In genomic region chr7:6157479-6157878, GRCm38 (mm10) we compare ENCODE assay signal across 29 mouse cellular contexts. TPM values are rescaled to one million over a fixed set of nuclear protein-coding genes. Genes with fewer than 3 reads are reported as not detected.
DNase-seq lines count a peak whose midpoint lies in the region; ATAC-seq and TF ChIP-seq lines count a peak whose summit lies in the region.
"Had no signal": no experiment of that assay in that cellular context is flagged by ENCODE, and none has a peak within 500 bp of the region (broad histone marks: within the 10 kb centered on the region; RNA-seq: fewer than 3 reads in every experiment).

No protein-coding gene starts in this region.

- in situ Hi-C loops in CH12.LX (cut with MboI; ENCODE audit: low pct_ligation_motif_present, low pct_unique_long_range_greater_than_20kb, low sequenced_read_pairs), result no loop called here

- H3K4me1 ChIP-seq in kidney, embryonic 16.5 days (ENCODE audit: insufficient read depth, low read length), result peaks cover 27% of the 10 kb centered on the region
- H3K4me1 ChIP-seq in CH12.LX (ENCODE audit: control insufficient read depth in 1 of 2, insufficient read depth in 2 of 2), result peaks cover 11 to 43% of the 10 kb centered on the region in 2 experiments
- peaks cover 13% of the 10 kb centered on the region; the same call in 1 of the 2 replicates for H3K4me1 ChIP-seq in intestine, embryonic 14.5 days (replicated peaks; ENCODE audit: control insufficient read depth, insufficient read depth, low read length)
- peaks cover 48% of the 10 kb centered on the region for H3K4me1 ChIP-seq in liver, embryonic 15.5 days (replicated peaks)
- H3K4me1 ChIP-seq in thymus, adult 2 months (replicated peaks; ENCODE audit: control insufficient read depth, insufficient read depth, low read length), result peaks cover 7% of the 10 kb centered on the region

- H3K27ac ChIP-seq in kidney, embryonic 16.5 days (ENCODE audit: low read length), result peak overlapping the region; percentile 96
- H3K27ac ChIP-seq in CH12.LX (ENCODE audit: insufficient read depth, low read depth), result no peak overlapping the region
- no peak overlapping the region for H3K27ac ChIP-seq in intestine, embryonic 14.5 days (ENCODE audit: low read depth)
- H3K27ac ChIP-seq in liver, embryonic 15.5 days (replicated peaks), result peak overlapping the region; percentile 91
- no peak overlapping the region for H3K27ac ChIP-seq in thymus, adult 2 months (ENCODE audit: control insufficient read depth, insufficient read depth, low read length)

- dilution Hi-C loops in CH12.LX (cut with MboI; ENCODE audit: extremely low pct_ligation_motif_present, extremely low pct_unique_long_range_greater_than_20kb, low sequenced_read_pairs), result no loop called here

- DNase-seq in kidney, postnatal 4 days, result no peak
- DNase-seq in CH12.LX (ENCODE audit: extremely low read depth), result no peak
- DNase-seq in intestine, embryonic 14.5 days (ENCODE audit: low spot score), result no peak
- DNase-seq in adrenal gland, postnatal 14 days, result no peak
- no peak for DNase-seq in spleen, postnatal 36 days (ENCODE audit: low spot score in 2 of 2)
- DNase-seq in thymus, adult 2 months, result no peak
- DNase-seq: adrenal gland, adult 8-10 months; cerebellum, adult 11-12 months; cerebellum, postnatal 36 days; forebrain, postnatal 0 days; heart, adult 18-20 months; right cerebral cortex, adult 18-20 months; spleen, adult 18-20 months; thymus, postnatal 36 days had no signal

- TF ChIP-seq CTCF in CH12.LX (conservative IDR thresholded peaks at IDR 0.05 in 1 of 2, IDR thresholded peaks at IDR 0.05 in 1 of 2; ENCODE audit: low read depth in 2 of 2, low read length in 2 of 2), result no peak
- TF ChIP-seq CTCF in thymus, adult 2 months (IDR thresholded peaks at IDR 0.05; ENCODE audit: borderline replicate concordance, control insufficient read depth, extremely low read depth, insufficient read depth, low read length, poor library complexity), result no peak

- no peaks in the 10 kb centered on the region for H3K9me3 ChIP-seq in kidney, embryonic 16.5 days (ENCODE audit: low read length)
- H3K9me3 ChIP-seq in CH12.LX (replicated peaks; ENCODE audit: low read length), result no peaks in the 10 kb centered on the region
- no peaks in the 10 kb centered on the region for H3K9me3 ChIP-seq in intestine, embryonic 14.5 days (ENCODE audit: control insufficient read depth, low read length)
- H3K9me3 ChIP-seq in liver, embryonic 15.5 days (replicated peaks), result no peaks in the 10 kb centered on the region
- H3K9me3 ChIP-seq: heart, embryonic 15.5 days; lung, embryonic 15.5 days; midbrain, embryonic 15.5 days; stomach, embryonic 15.5 days had no signal

- 64% methylated on average over 1 of the region's 1 CpGs for WGBS in kidney, embryonic 16.5 days
- WGBS in intestine, embryonic 14.5 days, result 77% methylated on average over 1 of the region's 1 CpGs
- 4% methylated on average over 1 of the region's 1 CpGs for WGBS in liver, embryonic 15.5 days (ENCODE audit: insufficient replicate concordance)
- WGBS in thymus, adult 2 months, result 68% methylated on average over 1 of the region's 1 CpGs

- TF ChIP-seq POLR2A in CH12.LX (IDR thresholded peaks at IDR 0.05; ENCODE audit: low read depth, low read length), result no peak
- no peak for TF ChIP-seq POLR2A in thymus, adult 2 months (IDR thresholded peaks at IDR 0.05; ENCODE audit: control insufficient read depth, extremely low read depth, insufficient read depth, low read length, poor library complexity)

- peak overlapping the region; percentile 15; the same call in 1 of the 2 replicates for H3K9ac ChIP-seq in kidney, embryonic 16.5 days (replicated peaks; ENCODE audit: low read length)
- H3K9ac ChIP-seq in CH12.LX (ENCODE audit: insufficient read depth, low read depth), result peak overlapping the region; percentile 97; the same call in 1 of the 2 replicates
- no peak overlapping the region for H3K9ac ChIP-seq in intestine, embryonic 14.5 days (ENCODE audit: low read length)
- H3K9ac ChIP-seq in liver, embryonic 15.5 days, result no peak overlapping the region
- H3K9ac ChIP-seq: lung, embryonic 15.5 days; stomach, embryonic 15.5 days had no signal

- no peak for TF ChIP-seq RAD21 in CH12.LX (IDR thresholded peaks at IDR 0.05; ENCODE audit: low read depth, low read length)

- H3K79me2 ChIP-seq in CH12.LX (replicated peaks; ENCODE audit: control insufficient read depth, extremely low read depth, insufficient read depth, poor library complexity, severe bottlenecking), result peaks cover 27% of the 10 kb centered on the region

- H3K27me3 ChIP-seq in kidney, embryonic 16.5 days (ENCODE audit: insufficient read depth, low read length), result no peaks in the 10 kb centered on the region
- no peaks in the 10 kb centered on the region for H3K27me3 ChIP-seq in CH12.LX (replicated peaks)
- H3K27me3 ChIP-seq in intestine, embryonic 14.5 days (replicated peaks; ENCODE audit: control insufficient read depth, insufficient read depth, low read length), result no peaks in the 10 kb centered on the region
- H3K27me3 ChIP-seq in liver, embryonic 15.5 days, result no peaks in the 10 kb centered on the region
- no peaks in the 10 kb centered on the region for H3K27me3 ChIP-seq in thymus, adult 2 months (ENCODE audit: control insufficient read depth, insufficient read depth, low read length)
- H3K27me3 ChIP-seq: heart, embryonic 15.5 days; lung, embryonic 15.5 days; midbrain, embryonic 15.5 days; stomach, embryonic 15.5 days had no signal

- TF ChIP-seq EP300 in CH12.LX (IDR thresholded peaks at IDR 0.05; ENCODE audit: low read length), result no peak

- no peaks in the 10 kb centered on the region for H3K36me3 ChIP-seq in kidney, embryonic 16.5 days (ENCODE audit: insufficient read depth, low read length)
- H3K36me3 ChIP-seq in CH12.LX (replicated peaks in 1 of 2; ENCODE audit: control insufficient read depth in 1 of 2, insufficient read depth in 1 of 2, low read length in 1 of 2), result peaks cover 0 to 14% of the 10 kb centered on the region in 2 experiments
- H3K36me3 ChIP-seq in intestine, embryonic 14.5 days (ENCODE audit: control insufficient read depth, insufficient read depth, low read length), result no peaks in the 10 kb centered on the region
- H3K36me3 ChIP-seq in liver, embryonic 15.5 days (replicated peaks), result no peaks in the 10 kb centered on the region
- no peaks in the 10 kb centered on the region for H3K36me3 ChIP-seq in thymus, adult 2 months (ENCODE audit: control insufficient read depth, insufficient read depth, low read length)
- H3K36me3 ChIP-seq: heart, embryonic 15.5 days; lung, embryonic 15.5 days; midbrain, embryonic 15.5 days; stomach, embryonic 15.5 days had no signal

- peak overlapping the region; percentile 54 for H3K4me2 ChIP-seq in kidney, embryonic 16.5 days (replicated peaks; ENCODE audit: low read depth, low read length)
- peak overlapping the region; percentile 95; the same call in 1 of the 2 replicates for H3K4me2 ChIP-seq in CH12.LX (ENCODE audit: insufficient read depth, low read depth, poor library complexity, severe bottlenecking)
- peak overlapping the region; percentile 74; the same call in 1 of the 2 replicates for H3K4me2 ChIP-seq in intestine, embryonic 14.5 days (ENCODE audit: low read length)
- peak overlapping the region; percentile 83 for H3K4me2 ChIP-seq in liver, embryonic 15.5 days

- no peak for ATAC-seq in kidney, embryonic 16.5 days (ENCODE audit: low FRiP score, low TSS enrichment)
- ATAC-seq in intestine, embryonic 14.5 days (replicated peaks; ENCODE audit: low FRiP score, low TSS enrichment, low read depth), result no peak
- no peak for ATAC-seq in liver, embryonic 15.5 days (ENCODE audit: insufficient read depth)
- ATAC-seq: forebrain, postnatal 0 days; hindbrain, postnatal 0 days; midbrain, embryonic 15.5 days had no signal

- no peak overlapping the region; the same call in 1 of the 2 replicates for H3K4me3 ChIP-seq in kidney, embryonic 16.5 days (ENCODE audit: low read length)
- no peak overlapping the region for H3K4me3 ChIP-seq in CH12.LX (replicated peaks in 1 of 3; ENCODE audit: low read depth in 2 of 3, low read length in 2 of 3, poor library complexity in 1 of 3)
- no peak overlapping the region for H3K4me3 ChIP-seq in intestine, embryonic 14.5 days (ENCODE audit: low read depth, low read length)
- H3K4me3 ChIP-seq in liver, embryonic 15.5 days (replicated peaks), result 0 out of 2 replicates have a peak overlapping the region, but pooled peaks have one; percentile 86
- H3K4me3 ChIP-seq in thymus, adult 2 months (ENCODE audit: control insufficient read depth, insufficient read depth, low read length), result no peak overlapping the region

TF ChIP-seq in CH12.LX, 34 proteins besides CTCF, POLR2A, EP300 and RAD21 (continues in another document):
- TF ChIP-seq E2F4 (IDR thresholded peaks at IDR 0.05; ENCODE audit: insufficient replicate concordance, low read depth, low read length) (no peak), USF2 (conservative IDR thresholded peaks at IDR 0.05; ENCODE audit: low read depth, low read length) (no peak)

RNA-seq across cellular contexts. Expression of gene Zfp787, which starts 1.7 kb away (rescaled TPM):
- 27.7 and 31.8 TPM in 2 replicates for polyA plus RNA-seq in kidney, embryonic 16.5 days (2015; fragmentation: Nextera tagmentation; extraction: Ambion mirVana)
- total RNA-seq in CH12.LX (2012; rRNA removed) (24.8 and 28.3 TPM in 2 replicates), CH12.LX (2014; rRNA removed) (17.5 and 22.1 TPM in 2 replicates)
- polyA plus RNA-seq in CH12.LX (2012; ENCODE audit: insufficient read length, low read depth), result 19.0 and 19.3 TPM in 2 replicates
- 14.2 and 14.6 TPM in 2 replicates for polyA plus RNA-seq in intestine, embryonic 14.5 days (2014; fragmentation: Nextera tagmentation; extraction: Ambion mirVana)
- polyA plus RNA-seq in liver, embryonic 15.5 days (2015; fragmentation: Nextera tagmentation; extraction: Ambion mirVana), result 9.8 and 10.1 TPM in 2 replicates
- total RNA-seq in adrenal gland, postnatal 14 days (2021), result 45.4 and 51.4 TPM in 2 replicates
- 58.2 and 62.9 TPM in 2 replicates for polyA plus RNA-seq in thymus, adult 2 months (2012; rRNA removed)

RNA-seq across cellular contexts. Expression of gene Zfp444, which starts 14.5 kb away (rescaled TPM):
- polyA plus RNA-seq in kidney, embryonic 16.5 days (2015; fragmentation: Nextera tagmentation; extraction: Ambion mirVana), result 69.9 and 73.5 TPM in 2 replicates
- total RNA-seq in CH12.LX (2012; rRNA removed) (18.1 and 18.2 TPM in 2 replicates), CH12.LX (2014; rRNA removed) (13.4 and 16.0 TPM in 2 replicates)
- 22.0 and 23.3 TPM in 2 replicates for polyA plus RNA-seq in CH12.LX (2012; ENCODE audit: insufficient read length, low read depth)
- polyA plus RNA-seq in intestine, embryonic 14.5 days (2014; fragmentation: Nextera tagmentation; extraction: Ambion mirVana), result 49.9 and 54.0 TPM in 2 replicates
- 18.2 and 22.2 TPM in 2 replicates for polyA plus RNA-seq in liver, embryonic 15.5 days (2015; fragmentation: Nextera tagmentation; extraction: Ambion mirVana)
- 21.5 and 23.0 TPM in 2 replicates for total RNA-seq in adrenal gland, postnatal 14 days (2021)
- polyA plus RNA-seq in thymus, adult 2 months (2012; rRNA removed), result 73.1 and 78.6 TPM in 2 replicates

RNA-seq across cellular contexts. Expression of gene Galp, which starts 39.4 kb away (rescaled TPM):
- not detected in 2 replicates for polyA plus RNA-seq in kidney, embryonic 16.5 days (2015; fragmentation: Nextera tagmentation; extraction: Ambion mirVana)
- total RNA-seq in CH12.LX (2012; rRNA removed), result not detected in 2 replicates
- total RNA-seq in CH12.LX (2014; rRNA removed), result not detected in 2 replicates
- not detected in 2 replicates for polyA plus RNA-seq in CH12.LX (2012; ENCODE audit: insufficient read length, low read depth)
- not detected in 2 replicates for polyA plus RNA-seq in intestine, embryonic 14.5 days (2014; fragmentation: Nextera tagmentation; extraction: Ambion mirVana)
- polyA plus RNA-seq in liver, embryonic 15.5 days (2015; fragmentation: Nextera tagmentation; extraction: Ambion mirVana), result not detected in 2 replicates
- total RNA-seq in adrenal gland, postnatal 14 days (2021), result not detected in 2 replicates
- polyA plus RNA-seq in thymus, adult 2 months (2012; rRNA removed), result 0.32 TPM in 1 of 2 replicates, not detected in the other
- total RNA-seq: adrenal gland, adult 8-10 months; forebrain, postnatal 0 days; gastrocnemius, adult 18-20 months; heart, adult 18-20 months; hematopoietic stem cell, adult 5-6 weeks; hindbrain, postnatal 0 days; layer of hippocampus, adult 18-20 months had no signal
- polyA plus RNA-seq: brain, embryonic 14.5 days; CD4-positive, CD25-positive, alpha-beta regulatory T cell, adult 4 months; embryonic facial prominence, embryonic 11.5 days; forebrain, postnatal 0 days; heart, embryonic 15.5 days; hindbrain, postnatal 0 days; limb, embryonic 11.5 days; lung, embryonic 15.5 days; macrophage; midbrain, embryonic 15.5 days; stomach, embryonic 15.5 days had no signal

Comparison
In these comparisons a context has a peak if more than half of its experiments do, and no peak if none do; other contexts are left out.
1. H3K27ac ChIP-seq: peak in kidney, embryonic 16.5 days (single experiment) and liver, embryonic 15.5 days (single experiment); none in CH12.LX (single experiment), intestine, embryonic 14.5 days (single experiment) and thymus, adult 2 months (single experiment).
2. H3K9ac ChIP-seq: peak in kidney, embryonic 16.5 days (single experiment) and CH12.LX (single experiment); none in intestine, embryonic 14.5 days (single experiment) and liver, embryonic 15.5 days (single experiment).
3. Peak in every context shown above with its lines, with median percentiles within 50 percentile points of each other: H3K4me2 ChIP-seq.